Mouse (Mus musculus) liver, embryonic 14.5 days (tissue): ENCODE results near the gene Il12rb1.

Experiments
- CTCF ChIP-seq: IDR thresholded peaks from 2 replicates; pipeline ENCODE4 v1.5.1; 2016; ENCODE audit warnings: antibody characterized with exemption, low read depth, control low read depth
- EP300 ChIP-seq: IDR thresholded peaks from 2 replicates; pipeline ENCODE4 v1.6.1; 2016; ENCODE audit warnings: antibody characterized with exemption, low read depth

- TF ChIP-seq CTCF (no peak), EP300 (no peak)
Observed at GRCm38 (mm10) chr8:70803761-70804480, 4.3 kb upstream of the Il12rb1 start.
